Mouse (Mus musculus) liver, adult (tissue): ENCODE data around the gene Nphs1.

ENCODE experiments used
- GATA4 ChIP-seq: IDR thresholded peaks from 2 replicates; pipeline ENCODE4 v1.6.1; 2014; ENCODE audit warnings: mild to moderate bottlenecking, low read length; ENCODE audit not compliant: insufficient replicate concordance

Nphs1 gene

GRCm38 (mm10) chr7:30430191-30430590 is 27.9 kb upstream of the Nphs1 start:
- no peak for TF ChIP-seq GATA4

DNA sequence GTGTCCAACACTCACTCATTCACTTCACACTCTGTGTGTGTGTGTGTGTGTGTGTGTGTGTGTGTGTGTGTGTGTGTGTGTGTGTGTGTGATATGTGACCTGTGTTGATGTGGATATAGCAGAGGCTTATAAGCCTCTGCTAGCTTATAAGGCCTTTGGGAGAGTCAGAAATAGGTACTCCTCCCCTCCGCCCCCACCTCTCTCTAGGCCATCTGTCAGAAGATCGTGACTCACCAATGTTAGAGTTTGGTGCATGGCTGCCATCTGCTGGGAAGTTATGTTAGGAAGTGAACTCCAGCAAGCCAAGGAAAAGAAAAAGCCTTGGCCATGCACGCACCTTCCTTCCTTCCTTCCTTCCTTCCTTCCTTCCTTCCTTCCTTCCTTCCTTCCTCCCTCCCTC is 26.3 kb upstream of the Nphs1 start:
- TF ChIP-seq GATA4 = no peak

- TF ChIP-seq GATA4 = no peak
Observed at GRCm38 (mm10) chr7:30434238-30434637, 23.9 kb upstream of the Nphs1 start.

DNA sequence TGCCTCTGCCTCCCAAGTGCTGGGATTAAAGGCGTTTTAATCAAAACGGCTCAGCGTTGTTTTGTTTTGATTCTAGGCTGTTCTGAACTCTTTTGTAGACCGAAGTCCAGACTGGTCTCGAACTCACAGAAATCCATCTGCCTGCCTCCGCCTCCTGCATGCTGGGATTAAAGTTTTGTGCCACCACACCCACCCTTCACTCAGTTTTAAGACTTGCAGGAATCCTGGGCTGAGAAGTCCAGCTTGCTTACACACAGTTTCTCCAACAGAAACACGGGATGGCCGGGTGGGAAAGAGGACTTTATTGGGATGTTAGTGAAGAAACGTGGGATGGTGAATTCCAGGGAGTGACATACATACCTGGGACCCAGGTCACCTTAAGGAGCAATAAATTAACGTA is 23.4 kb upstream of the Nphs1 start:
- no peak for TF ChIP-seq GATA4

GRCm38 (mm10) chr7:30435156-30435555 is 23.0 kb upstream of the Nphs1 start:
- TF ChIP-seq GATA4 = no peak

- TF ChIP-seq GATA4 = no peak
Observed at GRCm38 (mm10) chr7:30436879-30437278, 21.2 kb upstream of the Nphs1 start.

- TF ChIP-seq GATA4 = no peak
Observed at GRCm38 (mm10) chr7:30439734-30440133, 18.4 kb upstream of the Nphs1 start.

GRCm38 (mm10) chr7:30440697-30441096 is 17.4 kb upstream of the Nphs1 start:
- no peak for TF ChIP-seq GATA4

DNA sequence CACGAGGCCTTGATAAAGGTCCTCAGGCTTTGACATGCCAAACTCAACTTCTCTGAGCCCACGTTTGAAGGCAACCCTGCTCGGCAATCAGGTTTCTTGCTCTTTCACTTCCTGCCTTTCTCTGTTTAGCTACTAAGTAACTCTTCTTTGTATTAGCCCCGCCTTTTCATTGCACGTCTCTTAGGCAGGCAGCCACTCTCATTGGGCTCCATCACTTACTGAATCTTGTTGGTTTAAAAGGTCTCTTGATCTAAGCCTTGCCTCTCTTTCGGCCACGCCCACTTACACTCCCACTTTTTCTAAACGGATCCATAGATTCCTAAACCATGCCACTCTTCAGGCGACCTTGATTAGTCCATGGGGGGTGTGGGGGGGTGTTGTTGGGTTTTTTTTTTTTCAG is 14.4 kb upstream of the Nphs1 start:
- TF ChIP-seq GATA4 = no peak

DNA sequence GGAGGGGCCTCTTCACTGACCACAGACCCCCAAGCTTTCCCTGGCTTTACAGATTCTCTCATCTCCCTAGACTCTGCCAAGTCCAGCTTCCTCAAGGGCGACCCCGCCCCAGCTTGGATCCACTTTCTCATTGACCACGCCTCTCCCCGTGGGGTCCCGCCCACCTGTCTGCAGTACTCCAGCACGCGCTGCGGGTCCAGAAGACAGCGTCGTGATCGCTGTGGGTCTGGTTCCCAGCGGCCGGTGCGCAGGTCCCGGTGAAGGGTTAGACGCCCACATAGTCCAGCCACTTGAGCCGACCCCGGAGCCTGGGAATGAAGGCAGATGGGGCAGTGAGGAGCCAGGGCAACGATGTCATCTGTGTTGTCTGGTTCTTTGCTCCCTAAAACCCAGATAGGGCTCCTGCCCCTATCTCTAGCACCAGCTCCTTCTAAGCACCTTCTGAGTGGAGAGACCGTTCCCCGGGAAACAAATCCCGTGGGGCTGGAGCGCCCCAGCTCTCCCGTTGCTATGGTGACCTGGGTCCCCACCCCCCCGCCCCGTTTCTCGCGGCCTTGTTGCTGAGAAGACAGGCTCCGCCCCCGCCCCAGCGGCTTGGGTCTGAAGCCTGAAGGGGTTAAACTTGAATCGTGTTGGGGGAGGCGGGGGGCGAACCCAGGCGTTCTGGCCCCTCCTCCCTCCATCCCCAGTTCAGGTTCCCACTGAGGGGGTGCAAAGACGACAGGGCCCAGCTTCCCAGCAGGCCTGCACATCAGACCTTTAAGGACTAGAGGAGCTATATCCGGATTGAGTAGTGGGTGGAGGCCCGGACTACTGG is 13.8 kb upstream of the Nphs1 start:
- TF ChIP-seq GATA4 = no peak

GRCm38 (mm10) chr7:30444971-30445751 is 13.0 kb upstream of the Nphs1 start, which contains the start of gene Aplp1:
Gene Aplp1, minus strand, starts transcription at chr7:30445535.
- no peak for TF ChIP-seq GATA4

DNA sequence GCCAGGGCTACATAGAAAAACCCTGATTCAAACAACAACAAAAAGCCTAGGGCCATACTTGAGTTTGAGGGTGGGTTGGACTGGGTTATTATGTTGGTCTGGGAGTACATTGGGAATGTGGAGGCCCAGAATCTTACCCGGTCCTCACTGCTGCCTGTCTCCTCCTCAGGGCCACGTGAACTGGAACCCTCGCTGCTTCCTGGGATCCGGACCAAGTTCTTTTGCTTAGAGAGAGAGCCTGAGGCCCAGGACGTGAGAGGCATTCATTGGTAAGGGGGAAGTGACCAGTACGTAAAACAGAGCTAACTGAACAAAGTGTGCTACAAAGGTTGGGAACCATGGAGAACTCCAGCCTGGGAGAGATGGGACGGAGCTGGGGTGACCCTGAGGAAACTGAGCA is 7.9 kb upstream of the Nphs1 start:
- no peak for TF ChIP-seq GATA4

DNA sequence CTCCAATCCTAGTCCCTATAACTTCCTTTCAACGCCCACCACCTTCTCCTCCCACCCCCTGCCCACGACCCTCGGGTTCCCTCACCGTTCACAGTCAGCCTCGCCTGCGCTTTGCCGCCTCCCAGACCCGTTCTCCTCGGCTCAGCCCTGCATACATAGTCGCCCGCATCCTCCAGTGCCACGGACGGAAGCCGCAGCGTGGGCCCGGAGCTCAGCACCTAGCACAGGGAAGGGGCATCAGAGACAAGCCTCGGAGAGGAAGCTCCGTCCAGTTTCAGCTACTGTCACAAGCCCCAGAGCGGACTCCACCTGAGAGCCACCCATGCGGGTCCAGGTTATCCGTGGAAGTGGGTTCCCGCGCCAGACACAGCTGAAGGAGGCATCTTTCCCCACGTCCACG is 4.8 kb upstream of the Nphs1 start:
- TF ChIP-seq GATA4 = no peak

DNA sequence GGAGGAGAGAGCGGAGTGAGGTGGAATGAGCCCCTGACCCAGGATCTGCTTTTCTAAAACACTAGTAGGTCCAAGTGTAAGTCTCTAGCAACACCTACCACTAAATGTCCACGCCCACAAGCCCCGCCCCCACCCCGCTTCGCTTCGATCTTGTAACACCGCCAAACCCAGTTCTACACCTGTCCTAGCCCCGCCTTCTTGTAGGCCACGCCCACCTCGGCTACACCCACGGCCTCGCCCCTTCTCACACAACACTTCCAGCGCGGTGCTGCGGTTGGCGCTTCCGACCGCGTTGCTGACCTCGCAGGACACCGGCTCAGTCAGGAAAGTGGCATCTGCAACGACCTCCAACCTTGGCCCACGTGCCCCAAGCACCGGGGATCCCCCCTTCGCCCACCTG is 4.3 kb upstream of the Nphs1 start:
- TF ChIP-seq GATA4 = no peak

DNA sequence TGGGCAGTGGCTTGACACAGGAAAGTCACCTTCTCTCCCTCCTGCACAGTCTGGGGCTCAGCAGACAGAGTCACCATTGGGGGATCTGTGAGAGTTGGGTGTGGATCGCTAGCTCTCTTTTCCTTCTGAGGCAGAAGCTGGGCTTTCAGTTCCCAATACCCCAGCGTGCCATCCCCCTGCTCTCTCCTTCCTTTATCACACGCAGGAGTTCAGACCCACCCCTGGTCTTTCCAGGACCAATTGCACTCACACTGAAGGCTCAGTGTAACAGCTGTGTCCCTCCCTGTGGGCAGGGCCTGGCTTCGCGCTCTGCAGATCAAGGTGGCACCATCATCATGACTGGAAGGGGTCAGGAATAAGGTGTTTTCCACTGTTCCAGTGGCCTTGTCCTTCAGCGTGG is 3.9 kb upstream of the Nphs1 start:
- no peak for TF ChIP-seq GATA4

GRCm38 (mm10) chr7:30456487-30456886 is 1.6 kb upstream of the Nphs1 start:
- TF ChIP-seq GATA4 = no peak
